Mouse (Mus musculus): ENCODE results near the gene Dennd1c. TPM values are rescaled to one million over a fixed set of nuclear protein-coding genes. Genes with fewer than 3 reads are reported as not detected.

Dennd1c gene
- polyA plus RNA-seq, 1 experiment: 8.9 TPM

DNA sequence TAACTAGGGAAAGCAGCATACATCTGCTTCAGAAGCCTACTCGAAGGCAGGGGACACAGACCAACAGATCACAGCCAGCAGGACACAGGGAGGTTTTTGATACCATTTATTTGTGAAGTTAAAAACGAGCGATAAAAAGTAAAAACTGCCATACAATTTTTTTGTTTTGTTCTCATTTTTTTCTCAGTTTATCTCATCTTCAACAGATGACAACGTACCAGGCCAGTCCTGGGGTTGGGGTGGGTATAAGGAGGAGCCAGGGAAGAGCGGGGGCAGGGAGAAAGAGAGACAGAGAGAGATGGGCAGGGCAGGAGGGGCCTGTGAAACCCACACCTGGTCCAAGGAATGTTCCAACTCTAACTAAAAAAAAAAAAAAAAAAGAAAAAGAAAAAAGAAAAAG, 57.4 kb downstream of the Dennd1c start:
- H3K36me3 ChIP-seq (ENCODE audit: control insufficient read depth, insufficient read depth, low read length, poor library complexity, severe bottlenecking): peaks cover 45% of the 10 kb centered on the region
- H3K4me3 ChIP-seq (ENCODE audit: low read depth, low read length): no peak overlapping the region
- no peak for TF ChIP-seq POLR2A (IDR thresholded peaks at IDR 0.05; ENCODE audit: insufficient read depth, low read length)
- no peak for TF ChIP-seq EP300 (IDR thresholded peaks at IDR 0.05; ENCODE audit: insufficient read depth, low read depth, low read length)
- no peak for TF ChIP-seq CTCF (IDR thresholded peaks at IDR 0.05; ENCODE audit: low read depth, low read length)
- H3K27me3 ChIP-seq (ENCODE audit: control insufficient read depth, insufficient read depth, low read length, poor library complexity, severe bottlenecking): no peaks in the 10 kb centered on the region
- no peak overlapping the region for H3K27ac ChIP-seq (ENCODE audit: insufficient read depth, low read length)
- H3K9me3 ChIP-seq (replicated peaks; ENCODE audit: control insufficient read depth, insufficient read depth, low read length, poor library complexity, severe bottlenecking): no peaks in the 10 kb centered on the region
- H3K9ac ChIP-seq (ENCODE audit: low read depth, poor library complexity, severe bottlenecking): no peak overlapping the region
- no peaks in the 10 kb centered on the region for H3K4me1 ChIP-seq (ENCODE audit: control insufficient read depth, insufficient read depth, low read length)

DNA sequence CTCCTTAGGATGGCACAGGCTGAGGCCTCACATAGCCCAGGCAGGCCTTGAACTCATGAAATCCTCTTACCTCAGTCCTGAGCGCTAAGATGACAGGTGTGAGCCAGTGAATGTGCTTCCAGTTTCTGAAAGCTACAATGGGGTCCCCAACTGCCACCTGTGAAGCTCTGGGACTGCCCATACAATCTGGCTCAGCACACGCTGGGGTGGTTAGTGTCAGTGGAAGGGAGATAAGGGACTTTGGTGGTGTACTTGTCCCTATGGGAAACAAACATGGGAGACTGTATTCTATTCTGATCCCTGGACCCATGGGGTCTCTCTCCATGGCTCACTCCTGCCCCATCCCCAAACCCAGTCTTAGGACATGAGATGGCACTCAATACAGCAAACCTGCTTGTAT, 58.6 kb downstream of the Dennd1c start:
- Histone ChIP-seq H3K27me3 (ENCODE audit: control insufficient read depth, insufficient read depth, low read length, poor library complexity, severe bottlenecking) (no peaks in the 10 kb centered on the region), H3K4me1 (ENCODE audit: control insufficient read depth, insufficient read depth, low read length) (no peaks in the 10 kb centered on the region), H3K9ac (ENCODE audit: low read depth, poor library complexity, severe bottlenecking) (no peak overlapping the region), H3K9me3 (replicated peaks; ENCODE audit: control insufficient read depth, insufficient read depth, low read length, poor library complexity, severe bottlenecking) (no peaks in the 10 kb centered on the region), H3K4me3 (ENCODE audit: low read depth, low read length) (no peak overlapping the region), H3K27ac (ENCODE audit: insufficient read depth, low read length) (no peak overlapping the region), H3K36me3 (ENCODE audit: control insufficient read depth, insufficient read depth, low read length, poor library complexity, severe bottlenecking) (peaks cover 32% of the 10 kb centered on the region)
- TF ChIP-seq POLR2A (IDR thresholded peaks at IDR 0.05; ENCODE audit: insufficient read depth, low read length) (no peak), EP300 (IDR thresholded peaks at IDR 0.05; ENCODE audit: insufficient read depth, low read depth, low read length) (no peak), CTCF (IDR thresholded peaks at IDR 0.05; ENCODE audit: low read depth, low read length) (no peak)

Other genes starting within 250 kb of the Dennd1c start
- gene Rfx2, start 247.5 kb downstream of the Dennd1c start, polyA plus RNA-seq (2011; ENCODE audit: insufficient read depth, insufficient read length, low read depth, missing spikeins): 27.5 and 30.5 TPM in 2 replicates
- 0.46 and 0.68 TPM in 2 replicates for gene Acsbg2, start 204.1 kb downstream of the Dennd1c start, polyA plus RNA-seq (2011; ENCODE audit: insufficient read depth, insufficient read length, low read depth, missing spikeins)
- gene 1700061G19Rik, start 203.0 kb downstream of the Dennd1c start, polyA plus RNA-seq (2011; ENCODE audit: insufficient read depth, insufficient read length, low read depth, missing spikeins): 8.0 and 8.4 TPM in 2 replicates
- 20.7 and 21.9 TPM in 2 replicates for gene Mllt1, start 143.1 kb downstream of the Dennd1c start, polyA plus RNA-seq (2011; ENCODE audit: insufficient read depth, insufficient read length, low read depth, missing spikeins)
- gene Acer1, start 96.4 kb downstream of the Dennd1c start, polyA plus RNA-seq (2011; ENCODE audit: insufficient read depth, insufficient read length, low read depth, missing spikeins): 0.37 and 0.49 TPM in 2 replicates
- 47.7 and 59.9 TPM in 2 replicates for gene Clpp, start 88.2 kb downstream of the Dennd1c start, polyA plus RNA-seq (2011; ENCODE audit: insufficient read depth, insufficient read length, low read depth, missing spikeins)
- gene Alkbh7, start 81.2 kb downstream of the Dennd1c start, polyA plus RNA-seq (2011; ENCODE audit: insufficient read depth, insufficient read length, low read depth, missing spikeins): 16.0 and 21.3 TPM in 2 replicates
- gene Pspn, start 78.5 kb downstream of the Dennd1c start, polyA plus RNA-seq (2011; ENCODE audit: insufficient read depth, insufficient read length, low read depth, missing spikeins): not detected in 2 replicates
- gene Gtf2f1, start 67.2 kb downstream of the Dennd1c start, polyA plus RNA-seq (2011; ENCODE audit: insufficient read depth, insufficient read length, low read depth, missing spikeins): 70.2 and 74.1 TPM in 2 replicates
- gene Gm17949, start 67.0 kb downstream of the Dennd1c start, polyA plus RNA-seq (2011; ENCODE audit: insufficient read depth, insufficient read length, low read depth, missing spikeins): 0.56 TPM in 1 of 2 replicates, not detected in the other
- 166 and 176 TPM in 2 replicates for gene Khsrp, start 47.0 kb downstream of the Dennd1c start, polyA plus RNA-seq (2011; ENCODE audit: insufficient read depth, insufficient read length, low read depth, missing spikeins)
- gene Slc25a41, start 36.9 kb downstream of the Dennd1c start, polyA plus RNA-seq (2011; ENCODE audit: insufficient read depth, insufficient read length, low read depth, missing spikeins): not detected in 2 replicates
- gene Crb3, start 19.4 kb downstream of the Dennd1c start, polyA plus RNA-seq (2011; ENCODE audit: insufficient read depth, insufficient read length, low read depth, missing spikeins): 53.5 and 57.7 TPM in 2 replicates
- gene Slc25a23, start 18.7 kb downstream of the Dennd1c start, polyA plus RNA-seq (2011; ENCODE audit: insufficient read depth, insufficient read length, low read depth, missing spikeins): 24.2 and 24.5 TPM in 2 replicates
- 5.8 and 12.6 TPM in 2 replicates for gene Tubb4a, start 9.3 kb upstream of the Dennd1c start, polyA plus RNA-seq (2011; ENCODE audit: insufficient read depth, insufficient read length, low read depth, missing spikeins)
- 8.1 and 9.1 TPM in 2 replicates for gene Tnfsf9, start 26.8 kb upstream of the Dennd1c start, polyA plus RNA-seq (2011; ENCODE audit: insufficient read depth, insufficient read length, low read depth, missing spikeins)
- not detected in 2 replicates for gene Cd70, start 71.3 kb upstream of the Dennd1c start, polyA plus RNA-seq (2011; ENCODE audit: insufficient read depth, insufficient read length, low read depth, missing spikeins)
- gene Tnfsf14, start 115.7 kb upstream of the Dennd1c start, polyA plus RNA-seq (2011; ENCODE audit: insufficient read depth, insufficient read length, low read depth, missing spikeins): not detected in 2 replicates
- 0.94 TPM in 1 of 2 replicates, not detected in the other for gene C3, start 149.6 kb upstream of the Dennd1c start, polyA plus RNA-seq (2011; ENCODE audit: insufficient read depth, insufficient read length, low read depth, missing spikeins)
- gene Gpr108, start 169.9 kb upstream of the Dennd1c start, polyA plus RNA-seq (2011; ENCODE audit: insufficient read depth, insufficient read length, low read depth, missing spikeins): 13.1 and 14.2 TPM in 2 replicates
- gene Trip10, start 170.9 kb upstream of the Dennd1c start, polyA plus RNA-seq (2011; ENCODE audit: insufficient read depth, insufficient read length, low read depth, missing spikeins): 59.0 and 61.1 TPM in 2 replicates
- not detected in 2 replicates for gene Vav1, start 200.6 kb upstream of the Dennd1c start, polyA plus RNA-seq (2011; ENCODE audit: insufficient read depth, insufficient read length, low read depth, missing spikeins)

Data from ES-Bruce4 (cell line).